Mouse (Mus musculus): Measurements from ENCODE around the gene Sowaha. TPM values are rescaled to one million over a fixed set of nuclear protein-coding genes. Genes with fewer than 3 reads are reported as not detected.
A peak's percentile ranks its signal among the peaks of the same experiment; 100 is the strongest.

Gene Sowaha
- polyA plus RNA-seq, 1 experiment: 13.9 TPM

- no peak for TF ChIP-seq CTCF (IDR thresholded peaks at IDR 0.05; ENCODE audit: extremely low read depth, insufficient read depth, insufficient read length, insufficient replicate concordance)
- no peak for TF ChIP-seq POLR2A (IDR thresholded peaks at IDR 0.05; ENCODE audit: low read depth, low read length)
- WGBS: 53% methylated on average over 5 of the region's 5 CpGs
These were observed 38.7 kb upstream of the Sowaha start for GRCm38 (mm10) chr11:53518759-53519158.

GRCm38 (mm10) chr11:53516775-53517627, 36.9 kb upstream of the Sowaha start:
- Histone ChIP-seq H3K36me3 (ENCODE audit: control insufficient read depth, insufficient read depth, low read length) (no peaks in the 10 kb centered on the region), H3K27ac (ENCODE audit: insufficient read depth, low read length) (no peak overlapping the region), H3K27me3 (ENCODE audit: control insufficient read depth, insufficient read depth, low read length) (peaks cover 7% of the 10 kb centered on the region), H3K4me3 (ENCODE audit: extremely low read depth, insufficient read depth, insufficient read length) (no peak overlapping the region), H3K4me1 (ENCODE audit: control insufficient read depth, insufficient read depth, insufficient read length) (peaks cover 5% of the 10 kb centered on the region)
- 45% methylated on average over 8 of the region's 8 CpGs for WGBS
- DNase-seq (ENCODE audit: low read depth in 1 of 2, low spot score in 2 of 2): peak in 1 of 2 experiments; percentile 4
- TF ChIP-seq POLR2A (IDR thresholded peaks at IDR 0.05; ENCODE audit: low read depth, low read length) (no peak), CTCF (IDR thresholded peaks at IDR 0.05; ENCODE audit: extremely low read depth, insufficient read depth, insufficient read length, insufficient replicate concordance) (no peak)

More at GRCm38 (mm10) chr11:53518759-53519158, 38.7 kb upstream of the Sowaha start:
- Histone ChIP-seq H3K4me3 (ENCODE audit: extremely low read depth, insufficient read depth, insufficient read length) (no peak overlapping the region), H3K4me1 (ENCODE audit: control insufficient read depth, insufficient read depth, insufficient read length) (peaks cover 5% of the 10 kb centered on the region), H3K36me3 (ENCODE audit: control insufficient read depth, insufficient read depth, low read length) (no peaks in the 10 kb centered on the region), H3K27me3 (ENCODE audit: control insufficient read depth, insufficient read depth, low read length) (peaks cover 7% of the 10 kb centered on the region), H3K27ac (ENCODE audit: insufficient read depth, low read length) (no peak overlapping the region)
- no peak for DNase-seq (ENCODE audit: low read depth in 1 of 2, low spot score in 2 of 2)

DNA sequence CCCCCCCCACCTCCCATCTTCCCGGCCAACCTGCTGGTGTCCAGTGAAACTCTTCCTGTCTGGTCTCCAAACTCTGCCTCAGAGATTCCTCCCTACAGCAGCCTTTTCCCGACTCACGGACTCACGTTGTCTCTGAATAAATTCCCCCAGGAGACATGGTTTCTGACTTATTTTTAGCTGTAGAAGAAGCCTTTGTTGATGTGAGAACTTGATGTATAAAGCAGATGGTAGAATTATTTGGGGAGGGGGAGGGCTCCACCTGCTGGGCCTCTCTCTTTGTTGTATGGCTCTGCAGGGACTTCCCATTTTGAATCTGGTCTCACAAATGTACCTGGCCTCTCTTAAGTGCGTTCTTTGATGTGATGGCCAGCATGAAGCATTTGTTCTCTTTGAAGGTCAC, 30.3 kb upstream of the Sowaha start:
- H3K4me1 ChIP-seq (ENCODE audit: control insufficient read depth, insufficient read depth, insufficient read length): no peaks in the 10 kb centered on the region
- no peaks in the 10 kb centered on the region for H3K36me3 ChIP-seq (ENCODE audit: control insufficient read depth, insufficient read depth, low read length)
- WGBS: 44% methylated on average over 5 of the region's 5 CpGs
- H3K27me3 ChIP-seq (ENCODE audit: control insufficient read depth, insufficient read depth, low read length): no peaks in the 10 kb centered on the region
- no peak for TF ChIP-seq CTCF (IDR thresholded peaks at IDR 0.05; ENCODE audit: extremely low read depth, insufficient read depth, insufficient read length, insufficient replicate concordance)
- no peak overlapping the region for H3K27ac ChIP-seq (ENCODE audit: insufficient read depth, low read length)
- H3K4me3 ChIP-seq (ENCODE audit: extremely low read depth, insufficient read depth, insufficient read length): no peak overlapping the region
- no peak for DNase-seq (ENCODE audit: low read depth in 1 of 2, low spot score in 2 of 2)

GRCm38 (mm10) chr11:53508591-53508990, 28.5 kb upstream of the Sowaha start:
- no peaks in the 10 kb centered on the region for H3K36me3 ChIP-seq (ENCODE audit: control insufficient read depth, insufficient read depth, low read length)
- no peaks in the 10 kb centered on the region for H3K27me3 ChIP-seq (ENCODE audit: control insufficient read depth, insufficient read depth, low read length)
- TF ChIP-seq CTCF (IDR thresholded peaks at IDR 0.05; ENCODE audit: extremely low read depth, insufficient read depth, insufficient read length, insufficient replicate concordance) (no peak), POLR2A (IDR thresholded peaks at IDR 0.05; ENCODE audit: low read depth, low read length) (no peak)
- no peak overlapping the region for H3K27ac ChIP-seq (ENCODE audit: insufficient read depth, low read length)
- 86% methylated on average over 3 of the region's 3 CpGs for WGBS
- no peak for DNase-seq (ENCODE audit: low read depth in 1 of 2, low spot score in 2 of 2)
- no peak overlapping the region for H3K4me3 ChIP-seq (ENCODE audit: extremely low read depth, insufficient read depth, insufficient read length)
- no peaks in the 10 kb centered on the region for H3K4me1 ChIP-seq (ENCODE audit: control insufficient read depth, insufficient read depth, insufficient read length)

GRCm38 (mm10) chr11:53508152-53508551, 28.1 kb upstream of the Sowaha start:
- Histone ChIP-seq H3K36me3 (ENCODE audit: control insufficient read depth, insufficient read depth, low read length) (no peaks in the 10 kb centered on the region), H3K27ac (ENCODE audit: insufficient read depth, low read length) (no peak overlapping the region), H3K4me1 (ENCODE audit: control insufficient read depth, insufficient read depth, insufficient read length) (no peaks in the 10 kb centered on the region), H3K27me3 (ENCODE audit: control insufficient read depth, insufficient read depth, low read length) (no peaks in the 10 kb centered on the region), H3K4me3 (ENCODE audit: extremely low read depth, insufficient read depth, insufficient read length) (no peak overlapping the region)
- DNase-seq (ENCODE audit: low read depth in 1 of 2, low spot score in 2 of 2): no peak
- no peak for TF ChIP-seq POLR2A (IDR thresholded peaks at IDR 0.05; ENCODE audit: low read depth, low read length)
- TF ChIP-seq CTCF (IDR thresholded peaks at IDR 0.05; ENCODE audit: extremely low read depth, insufficient read depth, insufficient read length, insufficient replicate concordance): no peak
- 88% methylated on average over 7 of the region's 7 CpGs for WGBS

- H3K4me1 ChIP-seq (ENCODE audit: control insufficient read depth, insufficient read depth, insufficient read length): no peaks in the 10 kb centered on the region
- WGBS: 92% methylated on average over 9 of the region's 9 CpGs
- H3K36me3 ChIP-seq (ENCODE audit: control insufficient read depth, insufficient read depth, low read length): no peaks in the 10 kb centered on the region
- H3K27me3 ChIP-seq (ENCODE audit: control insufficient read depth, insufficient read depth, low read length): no peaks in the 10 kb centered on the region
- TF ChIP-seq CTCF (IDR thresholded peaks at IDR 0.05; ENCODE audit: extremely low read depth, insufficient read depth, insufficient read length, insufficient replicate concordance) (no peak), POLR2A (IDR thresholded peaks at IDR 0.05; ENCODE audit: low read depth, low read length) (no peak)
- H3K4me3 ChIP-seq (ENCODE audit: extremely low read depth, insufficient read depth, insufficient read length): no peak overlapping the region
- no peak overlapping the region for H3K27ac ChIP-seq (ENCODE audit: insufficient read depth, low read length)
- no peak for DNase-seq (ENCODE audit: low read depth in 1 of 2, low spot score in 2 of 2)
These were observed 27.2 kb upstream of the Sowaha start for GRCm38 (mm10) chr11:53507098-53507805.

Measured in spleen, adult 2 months (tissue).